Mouse (Mus musculus): ENCODE data around the gene Zfp987. TPM values are rescaled to one million over a fixed set of nuclear protein-coding genes. Genes with fewer than 3 reads are reported as not detected.
"Not testable (repeated sequence)": the region's sequence is repeated elsewhere in the genome, so short reads cannot be mapped to it uniquely, and the experiment has no call there.

Gene Zfp987
- 0.18 and 0.32 TPM in 2 replicates for polyA plus RNA-seq (2014; fragmentation: Nextera tagmentation; extraction: Ambion mirVana)

- not testable (repeated sequence) for H3K4me3 ChIP-seq (ENCODE audit: low read depth, low read length); H3K9me3 ChIP-seq (ENCODE audit: control insufficient read depth, low read depth, low read length); H3K9ac ChIP-seq (replicated peaks; ENCODE audit: low read depth, low read length); H3K27me3 ChIP-seq (ENCODE audit: control insufficient read depth, insufficient read depth, low read length); H3K36me3 ChIP-seq (ENCODE audit: control insufficient read depth, insufficient read depth, low read length); ATAC-seq (ENCODE audit: insufficient number of reproducible peaks, insufficient read depth, low FRiP score, low read depth); H3K4me2 ChIP-seq (replicated peaks; ENCODE audit: low read depth, low read length); H3K4me1 ChIP-seq (ENCODE audit: control insufficient read depth, insufficient read depth, low read length); H3K27ac ChIP-seq (ENCODE audit: low read length)
- WGBS, result 92% methylated on average over 1 of the region's 3 CpGs
These were observed at the start of gene Zfp987 for GRCm38 (mm10) chr4:146096998-146097397. Gene Zfp987, plus strand, starts transcription at chr4:146097298.

GRCm38 (mm10) chr4:146052536-146052935 lies 44.6 kb upstream of the Zfp987 start:
- H3K27me3 ChIP-seq (ENCODE audit: control insufficient read depth, insufficient read depth, low read length); H3K36me3 ChIP-seq (ENCODE audit: control insufficient read depth, insufficient read depth, low read length); H3K27ac ChIP-seq (ENCODE audit: low read length); H3K9ac ChIP-seq (replicated peaks; ENCODE audit: low read depth, low read length); H3K4me2 ChIP-seq (replicated peaks; ENCODE audit: low read depth, low read length); H3K9me3 ChIP-seq (ENCODE audit: control insufficient read depth, low read depth, low read length); H3K4me1 ChIP-seq (ENCODE audit: control insufficient read depth, insufficient read depth, low read length); H3K4me3 ChIP-seq (ENCODE audit: low read depth, low read length); ATAC-seq (ENCODE audit: insufficient number of reproducible peaks, insufficient read depth, low FRiP score, low read depth): not testable (repeated sequence)
- 85% methylated on average over 1 of the region's 1 CpGs for WGBS

- not testable (repeated sequence) for H3K9me3 ChIP-seq (ENCODE audit: control insufficient read depth, low read depth, low read length); H3K27me3 ChIP-seq (ENCODE audit: control insufficient read depth, insufficient read depth, low read length); H3K4me3 ChIP-seq (ENCODE audit: low read depth, low read length); ATAC-seq (ENCODE audit: insufficient number of reproducible peaks, insufficient read depth, low FRiP score, low read depth); H3K27ac ChIP-seq (ENCODE audit: low read length); H3K4me2 ChIP-seq (replicated peaks; ENCODE audit: low read depth, low read length); H3K9ac ChIP-seq (replicated peaks; ENCODE audit: low read depth, low read length); H3K4me1 ChIP-seq (ENCODE audit: control insufficient read depth, insufficient read depth, low read length); H3K36me3 ChIP-seq (ENCODE audit: control insufficient read depth, insufficient read depth, low read length)
- WGBS, result 80% methylated on average over 2 of the region's 2 CpGs
These were observed 43.7 kb upstream of the Zfp987 start for GRCm38 (mm10) chr4:146053445-146053844.

GRCm38 (mm10) chr4:146055335-146055734 lies 41.8 kb upstream of the Zfp987 start:
- Histone ChIP-seq H3K4me1 (ENCODE audit: control insufficient read depth, insufficient read depth, low read length) (no peaks in the 10 kb centered on the region), H3K9ac (replicated peaks; ENCODE audit: low read depth, low read length) (no peak overlapping the region), H3K4me3 (ENCODE audit: low read depth, low read length) (no peak overlapping the region), H3K9me3 (ENCODE audit: control insufficient read depth, low read depth, low read length) (peaks cover 17% of the 10 kb centered on the region), H3K27me3 (ENCODE audit: control insufficient read depth, insufficient read depth, low read length) (no peaks in the 10 kb centered on the region), H3K27ac (ENCODE audit: low read length) (no peak overlapping the region), H3K4me2 (replicated peaks; ENCODE audit: low read depth, low read length) (no peak overlapping the region), H3K36me3 (ENCODE audit: control insufficient read depth, insufficient read depth, low read length) (no peaks in the 10 kb centered on the region)
- WGBS, result 75% methylated on average over 2 of the region's 2 CpGs
- no peak for ATAC-seq (ENCODE audit: insufficient number of reproducible peaks, insufficient read depth, low FRiP score, low read depth)

- H3K9ac ChIP-seq (replicated peaks; ENCODE audit: low read depth, low read length); H3K4me1 ChIP-seq (ENCODE audit: control insufficient read depth, insufficient read depth, low read length); H3K4me2 ChIP-seq (replicated peaks; ENCODE audit: low read depth, low read length); H3K27ac ChIP-seq (ENCODE audit: low read length); H3K36me3 ChIP-seq (ENCODE audit: control insufficient read depth, insufficient read depth, low read length); H3K4me3 ChIP-seq (ENCODE audit: low read depth, low read length); H3K27me3 ChIP-seq (ENCODE audit: control insufficient read depth, insufficient read depth, low read length); ATAC-seq (ENCODE audit: insufficient number of reproducible peaks, insufficient read depth, low FRiP score, low read depth): not testable (repeated sequence)
- peaks cover 15% of the 10 kb centered on the region; the same call in 1 of the 2 replicates for H3K9me3 ChIP-seq (ENCODE audit: control insufficient read depth, low read depth, low read length)
- WGBS, result 91% methylated on average over 12 of the region's 12 CpGs
These were observed 38.5 kb upstream of the Zfp987 start for GRCm38 (mm10) chr4:146058646-146059045.

- not testable (repeated sequence) for H3K27me3 ChIP-seq (ENCODE audit: control insufficient read depth, insufficient read depth, low read length); H3K9ac ChIP-seq (replicated peaks; ENCODE audit: low read depth, low read length); H3K4me1 ChIP-seq (ENCODE audit: control insufficient read depth, insufficient read depth, low read length); H3K27ac ChIP-seq (ENCODE audit: low read length); H3K4me3 ChIP-seq (ENCODE audit: low read depth, low read length); ATAC-seq (ENCODE audit: insufficient number of reproducible peaks, insufficient read depth, low FRiP score, low read depth); H3K4me2 ChIP-seq (replicated peaks; ENCODE audit: low read depth, low read length); H3K36me3 ChIP-seq (ENCODE audit: control insufficient read depth, insufficient read depth, low read length)
- H3K9me3 ChIP-seq (ENCODE audit: control insufficient read depth, low read depth, low read length), result peaks cover 15% of the 10 kb centered on the region; the same call in 1 of the 2 replicates
- 91% methylated on average over 4 of the region's 4 CpGs for WGBS
These were observed 38.0 kb upstream of the Zfp987 start for GRCm38 (mm10) chr4:146059078-146059477.

- WGBS, result 92% methylated on average over 25 of the region's 26 CpGs
These were observed 37.0 kb upstream of the Zfp987 start for GRCm38 (mm10) chr4:146059974-146060693.

GRCm38 (mm10) chr4:146061082-146061481 lies 36.0 kb upstream of the Zfp987 start:
- not testable (repeated sequence) for H3K4me1 ChIP-seq (ENCODE audit: control insufficient read depth, insufficient read depth, low read length); H3K4me3 ChIP-seq (ENCODE audit: low read depth, low read length); H3K9ac ChIP-seq (replicated peaks; ENCODE audit: low read depth, low read length); H3K36me3 ChIP-seq (ENCODE audit: control insufficient read depth, insufficient read depth, low read length); H3K4me2 ChIP-seq (replicated peaks; ENCODE audit: low read depth, low read length); H3K27me3 ChIP-seq (ENCODE audit: control insufficient read depth, insufficient read depth, low read length); H3K27ac ChIP-seq (ENCODE audit: low read length); ATAC-seq (ENCODE audit: insufficient number of reproducible peaks, insufficient read depth, low FRiP score, low read depth)
- peaks cover 15% of the 10 kb centered on the region; the same call in 1 of the 2 replicates for H3K9me3 ChIP-seq (ENCODE audit: control insufficient read depth, low read depth, low read length)
- 92% methylated on average over 10 of the region's 11 CpGs for WGBS

More at GRCm38 (mm10) chr4:146059974-146060693, 37.0 kb upstream of the Zfp987 start:
- not testable (repeated sequence) for ATAC-seq (ENCODE audit: insufficient number of reproducible peaks, insufficient read depth, low FRiP score, low read depth); H3K36me3 ChIP-seq (ENCODE audit: control insufficient read depth, insufficient read depth, low read length); H3K27me3 ChIP-seq (ENCODE audit: control insufficient read depth, insufficient read depth, low read length); H3K4me3 ChIP-seq (ENCODE audit: low read depth, low read length); H3K9ac ChIP-seq (replicated peaks; ENCODE audit: low read depth, low read length); H3K4me2 ChIP-seq (replicated peaks; ENCODE audit: low read depth, low read length); H3K27ac ChIP-seq (ENCODE audit: low read length); H3K4me1 ChIP-seq (ENCODE audit: control insufficient read depth, insufficient read depth, low read length)
- peaks cover 15% of the 10 kb centered on the region; the same call in 1 of the 2 replicates for H3K9me3 ChIP-seq (ENCODE audit: control insufficient read depth, low read depth, low read length)

- not testable (repeated sequence) for H3K27ac ChIP-seq (ENCODE audit: low read length); H3K36me3 ChIP-seq (ENCODE audit: control insufficient read depth, insufficient read depth, low read length); H3K9ac ChIP-seq (replicated peaks; ENCODE audit: low read depth, low read length); H3K4me1 ChIP-seq (ENCODE audit: control insufficient read depth, insufficient read depth, low read length); ATAC-seq (ENCODE audit: insufficient number of reproducible peaks, insufficient read depth, low FRiP score, low read depth); H3K4me3 ChIP-seq (ENCODE audit: low read depth, low read length); H3K4me2 ChIP-seq (replicated peaks; ENCODE audit: low read depth, low read length); H3K27me3 ChIP-seq (ENCODE audit: control insufficient read depth, insufficient read depth, low read length)
- WGBS, result 90% methylated on average over 12 of the region's 12 CpGs
- H3K9me3 ChIP-seq (ENCODE audit: control insufficient read depth, low read depth, low read length), result peaks cover 18% of the 10 kb centered on the region
These were observed 35.1 kb upstream of the Zfp987 start for GRCm38 (mm10) chr4:146062021-146062420.

Measured in stomach, embryonic 14.5 days (tissue).